Mouse (Mus musculus) limb, embryonic 13.5 days (tissue): ENCODE measurements at regions not wholly inside any gene's neighbourhood (a gene's known extent, or its start where the extent isn't known, plus 50 kb on each side); places are given as distances from the start of the nearest gene placed in this dataset.

Experiments used
- ATAC-seq: fragments of 200-750 bp; cut with Nextera tagmentation; 2 replicates; pipeline ENCODE4 v1.8.0; 2017; ENCODE audit warnings: low read depth, moderate number of reproducible peaks, moderate TSS enrichment; ENCODE audit not compliant: low FRiP score
- H3K27ac ChIP-seq: fragments of 300-500 bp; sonication (generic); 2 replicates; pipeline ENCODE4 v1.5.1; 2015; ENCODE audit warnings: inconsistent platforms, mild to moderate bottlenecking, moderate library complexity
- H3K27me3 ChIP-seq: fragments of 300-500 bp; sonication (generic); 2 replicates; pipeline ENCODE4 v1.6.1; 2015; ENCODE audit warnings: mild to moderate bottlenecking, inconsistent platforms
- H3K36me3 ChIP-seq: fragments of 300-500 bp; sonication (generic); 2 replicates; pipeline ENCODE4 v1.6.1; 2015; ENCODE audit warnings: inconsistent platforms, mild to moderate bottlenecking, moderate library complexity
- H3K4me1 ChIP-seq: fragments of 300-500 bp; sonication (generic); 2 replicates; pipeline ENCODE4 v1.6.1; 2015; ENCODE audit warnings: inconsistent platforms
- H3K4me2 ChIP-seq: fragments of 300-500 bp; sonication (generic); replicated peaks from 2 replicates; pipeline ENCODE4 v1.6.1; 2015; ENCODE audit warnings: inconsistent platforms, mild to moderate bottlenecking, moderate library complexity
- H3K4me3 ChIP-seq: fragments of 300-500 bp; sonication (generic); 2 replicates; pipeline ENCODE4 v1.5.1; 2015; ENCODE audit warnings: moderate library complexity, mild to moderate bottlenecking, inconsistent platforms
- H3K9ac ChIP-seq: fragments of 300-500 bp; sonication (generic); 2 replicates; pipeline ENCODE4 v1.6.1; 2015; ENCODE audit warnings: mild to moderate bottlenecking, inconsistent platforms
- H3K9me3 ChIP-seq: fragments of 300-500 bp; sonication (generic); 2 replicates; pipeline ENCODE4 v1.6.1; 2016; ENCODE audit warnings: inconsistent platforms
- WGBS: fragments of 180-500 bp; shearing (Covaris S2); methylation state at CpG from one replicate; pipeline ENCODE4 v1.1.7; 2015; 5-methylcytosine and 5-hydroxymethylcytosine counted together

DNA sequence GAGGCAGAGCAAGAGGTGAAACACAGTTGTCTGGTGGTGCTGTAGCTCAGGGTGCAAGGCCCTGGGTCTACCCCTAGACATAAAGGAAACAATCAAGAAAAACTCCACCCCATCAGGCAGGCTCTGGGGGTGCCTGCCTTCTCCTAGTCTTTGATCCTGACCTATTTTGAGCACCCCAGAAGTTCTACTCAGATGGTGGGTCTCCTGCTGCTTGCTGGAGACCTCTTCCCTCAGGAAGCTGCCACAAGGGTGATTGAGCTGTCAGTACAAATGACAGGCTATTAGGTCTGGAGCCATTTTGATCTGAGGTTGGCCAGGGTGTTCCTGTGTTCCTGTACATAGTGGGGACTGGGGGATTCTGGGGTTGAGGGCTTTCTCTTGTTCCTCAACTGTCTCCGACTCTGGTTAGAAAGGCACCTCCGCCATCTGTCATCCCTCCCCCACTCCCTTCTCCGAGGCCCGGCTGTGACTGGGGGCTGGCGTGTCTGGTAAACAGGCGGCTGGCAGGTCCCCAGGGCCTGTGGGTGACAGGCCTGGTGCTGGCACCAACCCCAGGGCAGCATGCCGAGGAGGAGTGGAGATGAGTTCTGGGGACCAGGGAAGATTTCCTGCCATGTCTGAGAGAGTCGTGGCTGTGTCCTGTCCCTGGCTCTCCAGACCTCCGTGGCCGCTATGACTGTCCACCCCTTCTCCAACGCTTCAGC, 97.2 kb downstream of the Cstad start:
- H3K27ac ChIP-seq: peak overlapping the region; percentile 99
- H3K27me3 ChIP-seq: no peaks in the 10 kb centered on the region
- H3K4me2 ChIP-seq: peak overlapping the region; percentile 74
- no peak overlapping the region; the same call in 1 of the 2 replicates for H3K4me3 ChIP-seq
- H3K36me3 ChIP-seq: no peaks in the 10 kb centered on the region
- ATAC-seq: no peak; the same call in 1 of the 2 replicates
- WGBS: 7% methylated on average over 11 of the region's 11 CpGs
- H3K4me1 ChIP-seq: peaks cover 58% of the 10 kb centered on the region
- H3K9ac ChIP-seq: peak overlapping the region; percentile 55
- no peaks in the 10 kb centered on the region for H3K9me3 ChIP-seq

DNA sequence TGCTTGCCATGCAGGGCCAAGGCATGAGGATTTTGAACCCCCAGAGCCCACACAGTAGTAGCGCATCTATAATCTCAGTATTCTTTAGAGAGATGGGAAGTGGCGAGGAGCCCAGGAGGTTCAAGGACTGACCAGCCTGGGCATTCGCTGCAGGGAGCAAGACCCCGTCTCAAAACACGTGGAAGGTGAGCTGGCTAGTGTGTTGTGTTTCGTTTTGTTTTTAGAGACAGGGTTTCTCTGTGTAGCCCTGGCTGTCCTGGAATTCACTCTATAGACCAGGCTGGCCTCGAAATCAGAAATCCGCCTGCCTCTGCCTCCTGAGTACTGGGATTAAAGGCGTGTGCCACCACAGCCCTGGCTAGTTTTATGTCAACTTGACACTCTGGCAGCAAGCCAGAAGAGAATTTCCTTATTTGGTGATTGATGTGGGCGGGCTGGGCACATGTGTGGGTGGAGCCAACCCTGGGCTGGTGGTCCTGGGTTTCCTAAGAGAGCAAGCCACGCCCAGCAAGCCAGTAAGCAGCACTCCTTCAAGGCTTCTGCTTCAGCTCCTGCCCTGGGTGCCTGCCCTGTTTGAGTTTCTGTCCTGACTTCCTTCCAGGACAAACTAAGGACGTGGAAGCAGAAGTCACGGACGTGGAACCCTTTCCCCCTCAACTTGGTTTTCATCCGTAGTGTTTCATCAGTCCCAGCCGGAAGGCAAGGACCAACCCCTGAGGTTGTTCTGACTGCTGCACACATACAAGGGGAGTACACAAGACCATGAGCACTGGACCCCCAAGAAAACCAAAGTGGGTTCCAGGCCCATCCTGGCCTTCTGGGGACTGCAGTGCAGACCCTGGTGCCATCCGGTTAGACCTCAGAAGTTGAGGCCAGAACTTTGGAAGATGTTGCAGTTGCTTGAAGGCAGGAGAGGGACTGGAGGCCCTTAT, 96.4 kb downstream of the Cstad start:
- 84% methylated on average over 17 of the region's 17 CpGs for WGBS
- H3K27ac ChIP-seq: peak overlapping the region; percentile 99
- no peak for ATAC-seq
- no peak overlapping the region for H3K4me3 ChIP-seq
- no peaks in the 10 kb centered on the region for H3K27me3 ChIP-seq
- H3K36me3 ChIP-seq: no peaks in the 10 kb centered on the region
- no peak overlapping the region for H3K4me2 ChIP-seq
- peaks cover 63% of the 10 kb centered on the region for H3K4me1 ChIP-seq
- no peaks in the 10 kb centered on the region for H3K9me3 ChIP-seq
- H3K9ac ChIP-seq: no peak overlapping the region

DNA sequence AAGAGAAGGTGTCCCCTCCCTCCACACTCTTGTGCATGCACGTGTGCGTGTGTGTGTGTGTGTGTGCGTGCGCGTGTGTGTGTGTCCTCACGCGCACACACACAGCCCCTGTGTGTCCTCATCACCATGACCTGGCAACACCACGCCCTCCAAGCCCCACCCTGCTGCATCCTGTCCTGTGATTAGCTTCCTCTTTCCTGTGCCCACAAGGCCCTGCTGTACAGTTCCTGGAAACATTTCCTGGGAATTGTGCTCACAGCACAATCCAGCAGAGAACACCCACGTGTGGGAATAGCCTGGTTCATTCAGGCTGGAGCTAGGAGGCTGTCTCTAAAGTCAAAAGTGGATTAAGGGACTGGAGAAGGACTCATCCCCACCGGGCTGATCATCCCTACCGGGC, 95.5 kb downstream of the Cstad start:
- Histone ChIP-seq H3K9ac (no peak overlapping the region), H3K27ac (peak overlapping the region; percentile 55; the same call in 1 of the 2 replicates), H3K4me3 (no peak overlapping the region), H3K36me3 (no peaks in the 10 kb centered on the region), H3K4me2 (no peak overlapping the region), H3K9me3 (no peaks in the 10 kb centered on the region), H3K27me3 (no peaks in the 10 kb centered on the region), H3K4me1 (peaks cover 63% of the 10 kb centered on the region)
- 79% methylated on average over 11 of the region's 11 CpGs for WGBS
- ATAC-seq: no peak

DNA sequence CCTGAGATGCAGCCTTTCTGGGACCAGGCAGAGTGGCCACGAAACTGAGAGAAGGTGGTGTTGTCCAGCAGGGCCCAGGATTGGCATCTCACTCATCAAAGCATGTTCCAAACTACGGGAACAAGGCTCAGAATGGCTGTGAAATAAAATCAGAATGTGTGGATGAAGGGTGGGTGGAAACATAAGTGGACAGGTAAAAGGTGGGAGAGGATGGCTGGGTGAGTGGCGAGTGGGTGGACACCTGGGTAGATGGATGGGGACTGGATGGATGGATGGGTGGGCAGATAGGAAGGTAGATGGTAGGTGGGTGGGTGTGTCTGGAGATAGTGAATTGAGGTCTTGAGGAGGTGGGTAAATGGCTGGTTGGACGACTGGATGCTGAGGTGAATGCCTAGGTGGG, 93.6 kb downstream of the Cstad start:
- Histone ChIP-seq H3K9ac (no peak overlapping the region), H3K4me3 (no peak overlapping the region), H3K4me1 (peaks cover 56% of the 10 kb centered on the region), H3K27ac (peak overlapping the region; percentile 22; the same call in 1 of the 2 replicates), H3K9me3 (no peaks in the 10 kb centered on the region), H3K27me3 (no peaks in the 10 kb centered on the region), H3K36me3 (no peaks in the 10 kb centered on the region), H3K4me2 (no peak overlapping the region)
- no peak for ATAC-seq
- WGBS: 79% methylated on average over 4 of the region's 4 CpGs

DNA sequence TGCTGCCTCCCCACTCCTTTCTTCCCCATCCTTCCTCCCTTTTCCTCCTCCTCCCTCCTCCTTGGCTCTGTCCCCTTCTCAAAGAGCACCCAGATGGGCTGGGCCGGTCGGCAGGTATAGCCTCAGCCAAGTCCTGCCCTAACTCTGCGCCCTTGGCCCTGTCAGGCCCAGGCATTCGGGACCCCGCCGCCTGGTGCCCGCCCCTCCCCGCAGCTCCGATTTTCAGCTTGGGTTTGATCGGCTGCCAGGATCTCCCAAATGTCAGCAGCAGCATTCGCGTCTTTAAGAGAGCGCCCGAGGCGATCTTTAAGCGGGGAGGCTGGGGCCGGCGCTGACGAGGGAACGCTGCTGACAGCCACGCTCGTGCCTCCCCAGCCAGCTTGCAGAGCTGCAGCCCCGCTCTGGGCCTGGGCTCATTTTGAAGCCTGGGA, 92.3 kb downstream of the Cstad start:
- H3K9me3 ChIP-seq: no peaks in the 10 kb centered on the region
- H3K9ac ChIP-seq: peak overlapping the region; percentile 53
- peak; percentile 38 for ATAC-seq
- no peaks in the 10 kb centered on the region for H3K27me3 ChIP-seq
- WGBS: 2% methylated on average over 23 of the region's 23 CpGs
- H3K4me1 ChIP-seq: peaks cover 47% of the 10 kb centered on the region
- peak overlapping the region; percentile 86 for H3K27ac ChIP-seq
- peak overlapping the region; percentile 51 for H3K4me2 ChIP-seq
- no peaks in the 10 kb centered on the region for H3K36me3 ChIP-seq
- H3K4me3 ChIP-seq: peak overlapping the region; percentile 1; the same call in 1 of the 2 replicates

DNA sequence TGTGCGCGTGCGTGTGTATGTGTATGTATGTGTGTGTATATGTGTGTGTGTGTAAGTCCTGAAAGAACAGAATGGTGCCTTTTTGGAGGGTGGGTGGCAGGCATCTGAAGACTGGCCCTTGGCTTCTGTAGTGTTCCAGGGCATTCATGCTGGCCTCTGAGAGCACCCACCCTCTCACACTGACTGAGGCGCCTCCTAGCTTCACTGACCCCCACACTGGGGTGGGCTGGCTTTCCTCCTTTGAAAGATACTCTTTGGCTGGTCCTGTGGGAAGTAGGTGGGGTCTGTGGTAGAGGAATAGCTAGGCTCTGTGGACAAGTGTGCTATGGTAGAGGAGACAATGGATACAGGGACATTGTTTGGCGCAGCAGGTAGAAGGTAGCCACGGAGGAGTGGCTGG, 91.5 kb downstream of the Cstad start:
- ATAC-seq: no peak

DNA sequence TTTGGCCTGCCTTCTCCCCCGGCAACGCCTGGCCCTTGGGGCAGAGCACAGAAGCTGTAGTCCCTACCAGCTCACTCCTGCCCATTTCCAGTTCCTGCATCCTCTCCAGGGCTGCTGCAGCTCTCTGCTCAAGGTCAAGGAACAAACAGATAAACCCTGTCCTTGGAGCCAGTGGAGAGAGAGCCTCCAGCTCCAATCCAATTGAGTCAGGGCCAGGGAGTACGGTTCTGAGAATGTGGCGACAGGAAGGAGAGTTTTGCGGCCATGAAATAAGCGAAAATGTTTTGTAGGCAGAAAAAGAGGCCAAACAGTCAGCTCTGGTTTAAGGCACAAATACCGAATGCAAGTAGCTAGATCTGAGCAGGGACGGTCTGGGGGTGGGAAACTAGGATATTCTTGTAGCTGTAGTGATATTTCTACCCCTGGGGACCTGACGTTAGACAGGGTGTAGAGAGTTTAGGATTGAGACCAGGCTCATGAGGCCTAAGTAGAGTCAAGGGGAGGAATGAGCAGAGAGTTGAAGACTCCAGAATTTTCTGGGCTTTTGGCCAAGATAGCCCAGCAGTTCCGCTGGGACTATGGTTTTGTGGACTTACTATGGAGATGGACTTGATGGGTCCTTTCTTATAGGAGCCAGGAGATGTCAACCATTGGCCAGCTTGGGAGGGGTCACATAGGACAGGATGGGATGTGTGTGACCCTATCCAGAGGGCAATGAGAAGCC, 90.5 kb downstream of the Cstad start:
- Histone ChIP-seq H3K4me1 (peaks cover 45% of the 10 kb centered on the region), H3K4me3 (no peak overlapping the region), H3K27me3 (no peaks in the 10 kb centered on the region), H3K9me3 (peaks cover 3% of the 10 kb centered on the region; the same call in 1 of the 2 replicates), H3K36me3 (no peaks in the 10 kb centered on the region), H3K27ac (peak overlapping the region; percentile 86), H3K4me2 (no peak overlapping the region), H3K9ac (no peak overlapping the region)
- 59% methylated on average over 10 of the region's 10 CpGs for WGBS
- no peak for ATAC-seq

More for the DNA sequence above, 91.5 kb downstream of the Cstad start:
- H3K27me3 ChIP-seq: no peaks in the 10 kb centered on the region
- H3K9ac ChIP-seq: no peak overlapping the region
- H3K9me3 ChIP-seq: no peaks in the 10 kb centered on the region
- H3K27ac ChIP-seq: peak overlapping the region; percentile 86; the same call in 1 of the 2 replicates
- WGBS: 76% methylated on average over 6 of the region's 6 CpGs
- no peak overlapping the region for H3K4me2 ChIP-seq
- no peak overlapping the region for H3K4me3 ChIP-seq
- peaks cover 42% of the 10 kb centered on the region for H3K4me1 ChIP-seq
- no peaks in the 10 kb centered on the region for H3K36me3 ChIP-seq

DNA sequence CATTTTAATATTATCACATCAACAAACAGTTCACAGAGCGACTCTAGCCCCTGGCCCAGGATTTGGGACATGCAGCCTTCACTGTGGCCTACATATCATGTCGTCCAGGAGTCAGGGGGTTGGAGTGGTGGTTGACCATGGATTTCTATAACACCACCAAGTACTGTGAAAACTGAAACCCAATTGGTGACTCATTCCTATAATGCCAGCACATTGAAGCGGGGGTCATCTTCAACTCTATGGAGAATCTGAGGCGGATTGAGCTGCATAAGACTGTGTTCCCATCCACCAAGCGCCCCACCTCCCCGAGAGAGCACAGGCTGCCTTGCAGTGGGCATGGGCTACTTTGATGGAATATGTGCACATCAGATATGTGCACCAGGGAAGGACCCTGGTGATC, 89.6 kb downstream of the Cstad start:
- Histone ChIP-seq H3K9me3 (peaks cover 11% of the 10 kb centered on the region), H3K4me1 (peaks cover 45% of the 10 kb centered on the region), H3K4me3 (no peak overlapping the region), H3K27me3 (no peaks in the 10 kb centered on the region), H3K4me2 (no peak overlapping the region), H3K9ac (no peak overlapping the region), H3K36me3 (no peaks in the 10 kb centered on the region), H3K27ac (no peak overlapping the region)
- no peak for ATAC-seq
- WGBS: 93% methylated on average over 6 of the region's 6 CpGs

DNA sequence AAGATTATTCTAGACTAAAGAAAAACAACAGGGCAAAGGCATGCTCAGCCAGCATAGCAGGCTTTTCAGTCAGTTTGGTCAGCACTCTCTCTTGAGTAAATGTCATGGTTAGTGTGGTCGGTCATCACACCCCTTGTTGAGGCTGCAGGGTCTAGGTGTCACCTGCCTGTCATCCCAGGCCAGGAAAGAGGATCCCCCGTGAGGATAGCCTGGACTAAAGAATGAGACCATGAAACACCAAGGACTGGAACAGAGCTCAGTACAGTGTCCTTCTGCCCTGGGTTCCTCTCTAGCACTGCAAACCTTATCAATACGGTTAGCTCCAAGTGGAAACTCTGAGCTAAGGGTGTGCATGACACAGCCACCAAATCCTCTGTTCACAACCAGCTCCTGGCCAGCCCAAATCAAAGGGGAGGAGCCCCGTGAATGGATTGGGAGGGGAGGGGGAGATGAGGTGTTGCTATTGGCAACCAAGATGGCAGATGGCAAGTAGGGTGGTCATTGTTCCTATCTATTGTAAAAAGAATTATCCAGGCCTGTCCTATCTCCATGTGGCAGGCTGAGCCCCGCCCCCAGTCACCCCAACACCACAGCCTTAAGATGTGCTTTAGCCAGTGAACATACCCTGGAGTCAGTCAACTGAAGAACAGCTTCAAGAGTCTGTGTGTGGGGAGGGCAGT, 87.4 kb downstream of the Cstad start:
- Histone ChIP-seq H3K36me3 (no peaks in the 10 kb centered on the region), H3K9ac (no peak overlapping the region), H3K9me3 (peaks cover 12% of the 10 kb centered on the region), H3K4me1 (peaks cover 39% of the 10 kb centered on the region), H3K27me3 (no peaks in the 10 kb centered on the region), H3K4me3 (no peak overlapping the region), H3K4me2 (no peak overlapping the region), H3K27ac (no peak overlapping the region)
- 66% methylated on average over 5 of the region's 5 CpGs for WGBS
- no peak for ATAC-seq

DNA sequence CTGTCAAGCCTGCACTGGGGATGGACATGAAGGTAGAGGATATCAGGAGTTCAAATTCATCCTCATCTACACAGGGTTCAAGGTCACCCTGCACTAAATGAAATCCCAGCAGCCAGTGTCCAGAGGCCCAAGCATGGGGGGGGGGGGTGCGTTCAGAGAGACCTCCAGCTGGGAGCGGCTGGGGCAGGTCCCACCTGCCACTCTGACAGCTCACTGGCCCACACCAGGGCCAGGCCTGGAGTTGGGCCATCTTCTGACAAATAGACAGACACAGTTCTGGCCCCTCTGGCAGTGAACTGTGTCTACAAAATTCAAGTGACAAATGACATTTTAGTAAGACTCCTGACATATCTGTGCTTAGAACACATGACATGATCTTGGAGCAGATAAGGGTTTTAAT, 86.8 kb downstream of the Cstad start:
- Histone ChIP-seq H3K4me1 (peaks cover 37% of the 10 kb centered on the region), H3K27ac (no peak overlapping the region), H3K4me2 (no peak overlapping the region), H3K9ac (no peak overlapping the region), H3K36me3 (no peaks in the 10 kb centered on the region), H3K4me3 (no peak overlapping the region), H3K27me3 (peaks cover 2% of the 10 kb centered on the region; the same call in 1 of the 2 replicates), H3K9me3 (peaks cover 12% of the 10 kb centered on the region)
- no peak for ATAC-seq
- 69% methylated on average over 2 of the region's 2 CpGs for WGBS

DNA sequence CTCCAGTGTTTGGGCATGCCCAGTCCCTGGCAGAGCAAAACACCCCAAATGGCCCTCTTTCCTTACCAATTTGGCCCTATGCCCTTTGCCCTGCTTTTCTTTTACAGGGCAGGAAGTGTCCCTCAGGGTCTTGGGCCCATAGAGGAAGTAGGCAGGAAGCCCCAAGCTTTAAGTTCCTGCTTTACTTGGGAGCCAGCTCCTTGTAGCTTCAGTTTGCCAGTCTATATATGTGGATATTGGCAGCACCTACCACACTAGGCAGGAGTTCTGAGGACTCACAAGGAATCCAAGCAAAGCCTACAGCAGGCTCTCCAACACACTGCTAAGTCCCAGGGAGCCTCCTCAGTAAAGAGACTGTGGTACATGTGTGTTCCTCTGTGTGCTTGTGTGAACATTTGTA, 84.2 kb downstream of the Cstad start:
- peaks cover 9% of the 10 kb centered on the region; the same call in 1 of the 2 replicates for H3K27me3 ChIP-seq
- H3K4me2 ChIP-seq: no peak overlapping the region
- no peaks in the 10 kb centered on the region for H3K36me3 ChIP-seq
- H3K9ac ChIP-seq: no peak overlapping the region
- no peak for ATAC-seq
- peaks cover 23% of the 10 kb centered on the region for H3K4me1 ChIP-seq
- H3K4me3 ChIP-seq: no peak overlapping the region
- peaks cover 12% of the 10 kb centered on the region for H3K9me3 ChIP-seq
- no peak overlapping the region for H3K27ac ChIP-seq
